Mouse (Mus musculus) subcutaneous adipose tissue, adult 2 months (tissue): Measurements from ENCODE around the gene Atp2c2. TPM values are rescaled to one million over a fixed set of nuclear protein-coding genes. Genes with fewer than 3 reads are reported as not detected.

ENCODE experiments used
- polyA plus RNA-seq: library from polyadenylated mRNA; depleted of rRNA; stranded (reverse); fragments of >200 nt; gene quantifications from 2 replicates; pipeline ENCODE4 v1.2.3, GENCODE M21; 2012; ENCODE audit warnings: low replicate concordance; rRNA removed

Atp2c2 gene
- 0.04 and 1.2 TPM in 2 replicates for polyA plus RNA-seq

GRCm38 (mm10) chr8:119699549-119700134 is at the start of gene Atp2c2:
Gene Atp2c2, plus strand, starts transcription at chr8:119700009.

GRCm38 (mm10) chr8:119666219-119666951 is 33.4 kb upstream of the Atp2c2 start, which contains the start of gene Wfdc1:
Gene Wfdc1, plus strand, starts transcription at chr8:119666365.

GRCm38 (mm10) chr8:119778263-119778662 is 78.5 kb downstream of the Atp2c2 start, which contains the start of gene Tldc1:
Gene Tldc1, minus strand, starts transcription at chr8:119778416.

Other genes with a start within 250 kb of the Atp2c2 start
- 0.04 and 0.22 TPM in 2 replicates for gene Slc38a8, start 198.3 kb upstream of the Atp2c2 start, polyA plus RNA-seq
- 79.2 and 153 TPM in 2 replicates for gene Mbtps1, start 141.3 kb upstream of the Atp2c2 start, polyA plus RNA-seq
- 21.0 and 27.6 TPM in 2 replicates for gene Hsdl1, start 124.8 kb upstream of the Atp2c2 start, polyA plus RNA-seq
- 0.08 TPM in 1 of 2 replicates, not detected in the other for gene Dnaaf1, start 124.8 kb upstream of the Atp2c2 start, polyA plus RNA-seq
- 12.3 and 27.2 TPM in 2 replicates for gene Taf1c, start 94.8 kb upstream of the Atp2c2 start, polyA plus RNA-seq
- gene Adad2, start 87.3 kb upstream of the Atp2c2 start, polyA plus RNA-seq = not detected in 2 replicates
- gene Kcng4, start 64.3 kb upstream of the Atp2c2 start, polyA plus RNA-seq = 0.79 and 6.6 TPM in 2 replicates
- 9.6 and 226 TPM in 2 replicates for gene Wfdc1, start 33.6 kb upstream of the Atp2c2 start, polyA plus RNA-seq
- 6.0 and 15.2 TPM in 2 replicates for gene Tldc1, start 78.4 kb downstream of the Atp2c2 start, polyA plus RNA-seq
- 93.9 and 199 TPM in 2 replicates for gene Cotl1, start 140.5 kb downstream of the Atp2c2 start, polyA plus RNA-seq
- gene Klhl36, start 162.3 kb downstream of the Atp2c2 start, polyA plus RNA-seq = 16.4 and 30.1 TPM in 2 replicates
- gene Usp10, start 210.4 kb downstream of the Atp2c2 start, polyA plus RNA-seq = 57.2 and 139 TPM in 2 replicates
- gene Gm20388, start 210.8 kb downstream of the Atp2c2 start, polyA plus RNA-seq = 85.6 and 143 TPM in 2 replicates